Mouse (Mus musculus): ENCODE measurements around the gene Sh3bgrl2. TPM values are rescaled to one million over a fixed set of nuclear protein-coding genes. Genes with fewer than 3 reads are reported as not detected.

The Sh3bgrl2 gene
- polyA plus RNA-seq, 1 experiment from 2014 or later, result 10.9 TPM

- ATAC-seq (ENCODE audit: low FRiP score), result no peak
- WGBS, result 82% methylated on average over 7 of the region's 7 CpGs
These were observed 49.9 kb downstream of the Sh3bgrl2 start for GRCm38 (mm10) chr9:83598047-83598446.

DNA sequence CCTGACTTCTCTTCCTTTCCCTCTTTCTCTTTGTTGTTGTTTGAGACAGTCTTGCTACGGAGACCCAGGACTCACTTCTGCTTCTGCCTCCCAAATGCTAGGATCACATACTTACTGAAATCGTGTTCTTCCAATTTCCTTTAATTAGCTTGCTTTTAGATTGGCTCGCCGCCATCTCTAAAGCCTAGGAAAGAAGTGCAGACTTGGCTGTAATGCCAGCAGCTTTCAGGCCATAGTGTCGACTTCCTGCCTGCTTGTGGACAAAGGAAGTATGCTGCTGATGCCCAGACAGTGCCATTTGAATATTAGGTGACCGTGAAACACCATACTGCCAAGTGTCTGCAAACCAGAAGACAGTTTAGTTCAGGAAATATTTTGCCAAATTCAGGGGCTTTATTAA, 51.4 kb downstream of the Sh3bgrl2 start:
- Histone ChIP-seq H3K27me3 (no peaks in the 10 kb centered on the region), H3K27ac (no peak overlapping the region), H3K9me3 (no peaks in the 10 kb centered on the region), H3K4me1 (replicated peaks) (peaks cover 15% of the 10 kb centered on the region), H3K36me3 (no peaks in the 10 kb centered on the region), H3K4me2 (no peak overlapping the region), H3K4me3 (no peak overlapping the region), H3K9ac (no peak overlapping the region)
- WGBS, result 66% methylated on average over 6 of the region's 6 CpGs
- no peak for ATAC-seq (ENCODE audit: low FRiP score)

More at GRCm38 (mm10) chr9:83598047-83598446, 49.9 kb downstream of the Sh3bgrl2 start:
- Histone ChIP-seq H3K9me3 (no peaks in the 10 kb centered on the region), H3K4me3 (no peak overlapping the region), H3K9ac (no peak overlapping the region), H3K4me2 (no peak overlapping the region), H3K27me3 (no peaks in the 10 kb centered on the region), H3K27ac (no peak overlapping the region), H3K4me1 (replicated peaks) (peaks cover 15% of the 10 kb centered on the region), H3K36me3 (no peaks in the 10 kb centered on the region)

- Histone ChIP-seq H3K9me3 (no peaks in the 10 kb centered on the region), H3K4me3 (no peak overlapping the region), H3K4me2 (no peak overlapping the region)
These were observed 52.3 kb downstream of the Sh3bgrl2 start for GRCm38 (mm10) chr9:83600286-83601048.

GRCm38 (mm10) chr9:83602176-83602770, 54.1 kb downstream of the Sh3bgrl2 start:
- Histone ChIP-seq H3K36me3 (no peaks in the 10 kb centered on the region), H3K4me2 (no peak overlapping the region), H3K9me3 (no peaks in the 10 kb centered on the region), H3K4me3 (no peak overlapping the region), H3K4me1 (replicated peaks) (peaks cover 30% of the 10 kb centered on the region), H3K27ac (peak overlapping the region; percentile 46; the same call in 1 of the 2 replicates), H3K9ac (no peak overlapping the region), H3K27me3 (no peaks in the 10 kb centered on the region)
- 0 out of 2 replicates have a peak, but pooled peaks have one; percentile 37 for ATAC-seq (ENCODE audit: low FRiP score)
- 31% methylated on average over 6 of the region's 6 CpGs for WGBS

More at GRCm38 (mm10) chr9:83600286-83601048, 52.3 kb downstream of the Sh3bgrl2 start:
- no peaks in the 10 kb centered on the region for H3K36me3 ChIP-seq
- no peak overlapping the region for H3K9ac ChIP-seq
- 73% methylated on average over 10 of the region's 10 CpGs for WGBS
- no peaks in the 10 kb centered on the region for H3K27me3 ChIP-seq
- no peak overlapping the region for H3K27ac ChIP-seq
- ATAC-seq (ENCODE audit: low FRiP score), result no peak
- peaks cover 20% of the 10 kb centered on the region for H3K4me1 ChIP-seq (replicated peaks)

- WGBS, result 53% methylated on average over 2 of the region's 2 CpGs
These were observed 55.0 kb downstream of the Sh3bgrl2 start for GRCm38 (mm10) chr9:83603159-83603558.

GRCm38 (mm10) chr9:83605886-83606640, 57.9 kb downstream of the Sh3bgrl2 start:
- WGBS, result 32% methylated on average over 8 of the region's 8 CpGs
- Histone ChIP-seq H3K4me3 (no peak overlapping the region), H3K4me2 (no peak overlapping the region), H3K4me1 (replicated peaks) (peaks cover 34% of the 10 kb centered on the region), H3K9me3 (no peaks in the 10 kb centered on the region), H3K27me3 (no peaks in the 10 kb centered on the region), H3K27ac (peak overlapping the region; percentile 63), H3K9ac (no peak overlapping the region), H3K36me3 (no peaks in the 10 kb centered on the region)
- ATAC-seq (ENCODE audit: low FRiP score), result no peak

More at GRCm38 (mm10) chr9:83603159-83603558, 55.0 kb downstream of the Sh3bgrl2 start:
- Histone ChIP-seq H3K36me3 (no peaks in the 10 kb centered on the region), H3K4me3 (no peak overlapping the region), H3K9me3 (no peaks in the 10 kb centered on the region), H3K27me3 (no peaks in the 10 kb centered on the region), H3K27ac (no peak overlapping the region), H3K9ac (no peak overlapping the region), H3K4me1 (replicated peaks) (peaks cover 30% of the 10 kb centered on the region), H3K4me2 (no peak overlapping the region)
- ATAC-seq (ENCODE audit: low FRiP score), result no peak

DNA sequence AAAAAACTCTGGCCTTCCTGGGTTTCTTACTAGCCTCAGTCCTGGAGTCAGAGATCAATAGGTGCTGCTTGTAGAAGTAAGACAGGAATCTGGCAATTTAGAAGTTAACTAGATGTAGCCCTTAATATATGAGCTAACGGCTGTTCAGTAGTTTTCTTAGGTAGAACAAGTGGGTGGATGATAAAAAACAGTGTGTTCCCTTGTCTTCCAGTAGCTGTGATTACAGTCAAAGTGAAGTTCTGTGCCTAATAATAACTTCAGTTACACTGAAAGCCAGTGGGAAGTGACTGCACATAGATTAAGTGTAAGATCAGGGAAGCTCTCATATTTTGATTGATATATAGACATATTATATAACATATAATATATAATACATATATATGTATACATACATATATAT, 60.0 kb downstream of the Sh3bgrl2 start:
- WGBS, result 79% methylated on average over 1 of the region's 1 CpGs
- ATAC-seq (ENCODE audit: low FRiP score), result no peak
- Histone ChIP-seq H3K36me3 (no peaks in the 10 kb centered on the region), H3K27ac (no peak overlapping the region), H3K4me3 (no peak overlapping the region), H3K27me3 (no peaks in the 10 kb centered on the region), H3K4me1 (replicated peaks) (peaks cover 33% of the 10 kb centered on the region), H3K4me2 (no peak overlapping the region), H3K9ac (no peak overlapping the region), H3K9me3 (no peaks in the 10 kb centered on the region)

- peaks cover 33% of the 10 kb centered on the region for H3K4me1 ChIP-seq (replicated peaks)
- WGBS, result 49% methylated on average over 9 of the region's 9 CpGs
- no peak overlapping the region for H3K4me3 ChIP-seq
- H3K27me3 ChIP-seq, result no peaks in the 10 kb centered on the region
- no peak overlapping the region for H3K9ac ChIP-seq
- H3K36me3 ChIP-seq, result no peaks in the 10 kb centered on the region
- H3K27ac ChIP-seq, result peak overlapping the region; percentile 46; the same call in 1 of the 2 replicates
- no peaks in the 10 kb centered on the region for H3K9me3 ChIP-seq
- ATAC-seq (ENCODE audit: low FRiP score), result peak; percentile 86
- H3K4me2 ChIP-seq, result no peak overlapping the region
These were observed 61.5 kb downstream of the Sh3bgrl2 start for GRCm38 (mm10) chr9:83609422-83610297.

GRCm38 (mm10) chr9:83615912-83616585, 67.9 kb downstream of the Sh3bgrl2 start:
- Histone ChIP-seq H3K36me3 (no peaks in the 10 kb centered on the region), H3K27ac (no peak overlapping the region), H3K27me3 (no peaks in the 10 kb centered on the region), H3K4me3 (no peak overlapping the region), H3K9ac (no peak overlapping the region), H3K4me2 (no peak overlapping the region), H3K9me3 (no peaks in the 10 kb centered on the region), H3K4me1 (replicated peaks) (peaks cover 12% of the 10 kb centered on the region)
- no peak for ATAC-seq (ENCODE audit: low FRiP score)
- WGBS, result 64% methylated on average over 6 of the region's 6 CpGs

GRCm38 (mm10) chr9:83616586-83617081, 68.5 kb downstream of the Sh3bgrl2 start:
- Histone ChIP-seq H3K4me2 (no peak overlapping the region), H3K27ac (no peak overlapping the region), H3K36me3 (no peaks in the 10 kb centered on the region), H3K27me3 (no peaks in the 10 kb centered on the region), H3K9ac (no peak overlapping the region), H3K4me3 (no peak overlapping the region), H3K4me1 (replicated peaks) (peaks cover 11% of the 10 kb centered on the region; the same call in 1 of the 2 replicates), H3K9me3 (no peaks in the 10 kb centered on the region)
- ATAC-seq (ENCODE audit: low FRiP score), result no peak
- 51% methylated on average over 7 of the region's 7 CpGs for WGBS

- ATAC-seq (ENCODE audit: low FRiP score), result no peak
These were observed 75.3 kb downstream of the Sh3bgrl2 start for GRCm38 (mm10) chr9:83623455-83623854.

More at GRCm38 (mm10) chr9:83623455-83623854, 75.3 kb downstream of the Sh3bgrl2 start:
- Histone ChIP-seq H3K9ac (no peak overlapping the region), H3K27ac (no peak overlapping the region), H3K9me3 (no peaks in the 10 kb centered on the region), H3K4me2 (no peak overlapping the region), H3K27me3 (no peaks in the 10 kb centered on the region), H3K4me1 (replicated peaks) (peaks cover 3% of the 10 kb centered on the region; the same call in 1 of the 2 replicates), H3K36me3 (no peaks in the 10 kb centered on the region), H3K4me3 (no peak overlapping the region)
- 63% methylated on average over 6 of the region's 6 CpGs for WGBS
